Mouse (Mus musculus) heart, embryonic 10.5 days (tissue): ENCODE measurements at regions not wholly inside any gene's neighbourhood (a gene's known extent, or its start where the extent isn't known, plus 50 kb on each side); places are given as distances from the start of the nearest gene placed in this dataset.
A peak's percentile ranks its signal among the peaks of the same experiment; 100 is the strongest.

Experiments used
- DNase-seq: peaks from one replicate; pipeline ENCODE4 v3.0.0-alpha.2; 2017; ENCODE audit warnings: low spot score
- H3K27ac ChIP-seq: fragments of 300-500 bp; sonication (generic); 2 replicates; pipeline ENCODE4 v1.5.1; 2016; ENCODE audit warnings: mild to moderate bottlenecking
- H3K27me3 ChIP-seq: fragments of 300-500 bp; sonication (generic); 2 replicates; pipeline ENCODE4 v1.6.1; 2016; ENCODE audit warnings: mild to moderate bottlenecking; ENCODE audit not compliant: poor library complexity, insufficient read depth, severe bottlenecking
- H3K36me3 ChIP-seq: fragments of 300-500 bp; sonication (generic); 2 replicates; pipeline ENCODE4 v1.6.1; 2016; ENCODE audit warnings: mild to moderate bottlenecking, moderate library complexity
- H3K4me1 ChIP-seq: fragments of 300-500 bp; sonication (generic); 2 replicates; pipeline ENCODE4 v1.6.1; 2016; ENCODE audit warnings: mild to moderate bottlenecking
- H3K4me3 ChIP-seq: fragments of 300-500 bp; sonication (generic); 2 replicates; pipeline ENCODE4 v1.5.1; 2016; ENCODE audit warnings: mild to moderate bottlenecking, moderate library complexity
- H3K9me3 ChIP-seq: fragments of 300-500 bp; sonication (generic); 2 replicates; pipeline ENCODE4 v1.6.1; 2016; ENCODE audit warnings: mild to moderate bottlenecking, moderate library complexity
- WGBS: fragments of 180-500 bp; shearing (Covaris S2); methylation state at CpG from one replicate; pipeline ENCODE4 v1.1.7; 2016; 5-methylcytosine and 5-hydroxymethylcytosine counted together

- Histone ChIP-seq H3K9me3 (no peaks in the 10 kb centered on the region), H3K27ac (no peak overlapping the region), H3K27me3 (no peaks in the 10 kb centered on the region), H3K4me3 (no peak overlapping the region), H3K36me3 (no peaks in the 10 kb centered on the region), H3K4me1 (no peaks in the 10 kb centered on the region)
- no peak for DNase-seq
- WGBS: 81% methylated on average over 8 of the region's 8 CpGs
Measured at GRCm38 (mm10) chr9:101710611-101711071, 151.0 kb upstream of the 9630041A04Rik start.

- no peak for DNase-seq
- H3K4me1 ChIP-seq: no peaks in the 10 kb centered on the region
- H3K36me3 ChIP-seq: no peaks in the 10 kb centered on the region
- no peaks in the 10 kb centered on the region for H3K9me3 ChIP-seq
- H3K27ac ChIP-seq: no peak overlapping the region
- no peaks in the 10 kb centered on the region for H3K27me3 ChIP-seq
- no peak overlapping the region for H3K4me3 ChIP-seq
- WGBS: 66% methylated on average over 7 of the region's 7 CpGs
Measured at GRCm38 (mm10) chr9:101700368-101700767, 161.3 kb upstream of the 9630041A04Rik start.

GRCm38 (mm10) chr9:101694054-101694453, 167.6 kb upstream of the 9630041A04Rik start:
- DNase-seq: no peak
- no peak overlapping the region for H3K4me3 ChIP-seq
- WGBS: 86% methylated on average over 5 of the region's 5 CpGs
- peaks cover 12% of the 10 kb centered on the region; the same call in 1 of the 2 replicates for H3K27me3 ChIP-seq
- H3K4me1 ChIP-seq: no peaks in the 10 kb centered on the region
- H3K36me3 ChIP-seq: no peaks in the 10 kb centered on the region
- H3K9me3 ChIP-seq: no peaks in the 10 kb centered on the region
- no peak overlapping the region for H3K27ac ChIP-seq

DNA sequence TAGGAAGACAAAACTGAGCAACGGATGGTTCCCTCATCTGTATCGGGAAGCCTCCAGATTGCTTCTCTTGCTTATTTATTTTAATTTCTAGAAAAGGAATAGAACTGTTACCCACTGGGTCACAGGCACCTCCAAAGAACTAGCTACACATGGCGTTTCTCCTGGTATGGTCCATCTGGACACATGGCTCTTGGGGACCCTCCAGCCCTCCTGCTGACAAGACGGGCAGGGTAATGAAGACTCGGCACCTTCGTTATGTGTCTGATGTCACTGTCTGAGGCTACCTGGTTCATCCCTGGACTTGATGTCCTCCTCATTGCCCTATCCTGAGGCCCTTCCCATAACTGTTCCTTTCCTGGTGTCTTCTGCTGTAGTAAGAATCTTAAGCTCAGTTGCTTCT, 170.3 kb upstream of the 9630041A04Rik start:
- H3K36me3 ChIP-seq: no peaks in the 10 kb centered on the region
- H3K9me3 ChIP-seq: no peaks in the 10 kb centered on the region
- H3K4me3 ChIP-seq: no peak overlapping the region
- H3K4me1 ChIP-seq: no peaks in the 10 kb centered on the region
- H3K27me3 ChIP-seq: peaks cover 12% of the 10 kb centered on the region; the same call in 1 of the 2 replicates
- H3K27ac ChIP-seq: no peak overlapping the region
- 84% methylated on average over 6 of the region's 6 CpGs for WGBS
- no peak for DNase-seq

DNA sequence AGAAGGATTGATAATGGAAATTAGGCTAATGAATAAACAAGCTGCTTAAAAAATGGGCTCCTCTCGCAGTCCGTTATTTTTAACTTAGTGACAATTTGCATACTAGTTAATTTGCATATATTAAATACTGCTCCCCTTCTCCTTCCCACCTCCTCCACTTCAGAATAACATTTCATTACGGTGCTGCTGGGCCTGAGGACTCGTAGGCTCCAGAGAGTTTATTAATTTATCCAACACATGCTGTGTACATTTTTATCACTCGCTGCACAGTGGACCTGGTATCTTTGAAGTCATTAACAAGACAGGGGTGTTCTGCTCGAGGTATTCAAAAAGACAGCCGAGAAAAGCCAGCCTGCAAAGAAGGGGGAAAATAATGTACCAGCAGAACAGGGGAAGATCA, 170.7 kb upstream of the 9630041A04Rik start:
- Histone ChIP-seq H3K36me3 (no peaks in the 10 kb centered on the region), H3K9me3 (no peaks in the 10 kb centered on the region), H3K4me1 (no peaks in the 10 kb centered on the region), H3K27ac (no peak overlapping the region), H3K4me3 (no peak overlapping the region), H3K27me3 (peaks cover 12% of the 10 kb centered on the region; the same call in 1 of the 2 replicates)
- 67% methylated on average over 7 of the region's 7 CpGs for WGBS
- DNase-seq: no peak

GRCm38 (mm10) chr9:101690402-101690861, 171.2 kb upstream of the 9630041A04Rik start:
- no peak for DNase-seq
- no peaks in the 10 kb centered on the region for H3K4me1 ChIP-seq
- H3K27ac ChIP-seq: no peak overlapping the region
- no peaks in the 10 kb centered on the region for H3K9me3 ChIP-seq
- peak overlapping the region; percentile 22 for H3K4me3 ChIP-seq
- WGBS: 21% methylated on average over 12 of the region's 12 CpGs
- H3K36me3 ChIP-seq: no peaks in the 10 kb centered on the region
- H3K27me3 ChIP-seq: peaks cover 12% of the 10 kb centered on the region; the same call in 1 of the 2 replicates

GRCm38 (mm10) chr9:101689532-101690401, 171.9 kb upstream of the 9630041A04Rik start:
- no peaks in the 10 kb centered on the region for H3K9me3 ChIP-seq
- WGBS: 22% methylated on average over 11 of the region's 11 CpGs
- no peak overlapping the region for H3K27ac ChIP-seq
- no peaks in the 10 kb centered on the region for H3K4me1 ChIP-seq
- peak; percentile 87 for DNase-seq
- H3K36me3 ChIP-seq: no peaks in the 10 kb centered on the region
- H3K4me3 ChIP-seq: peak overlapping the region; percentile 22; the same call in 1 of the 2 replicates
- peaks cover 12% of the 10 kb centered on the region; the same call in 1 of the 2 replicates for H3K27me3 ChIP-seq

GRCm38 (mm10) chr9:101687226-101687625, 174.4 kb upstream of the 9630041A04Rik start:
- Histone ChIP-seq H3K27ac (no peak overlapping the region), H3K4me3 (no peak overlapping the region), H3K36me3 (no peaks in the 10 kb centered on the region), H3K27me3 (peaks cover 12% of the 10 kb centered on the region; the same call in 1 of the 2 replicates), H3K4me1 (no peaks in the 10 kb centered on the region), H3K9me3 (no peaks in the 10 kb centered on the region)
- no peak for DNase-seq
- 77% methylated on average over 6 of the region's 6 CpGs for WGBS

- Histone ChIP-seq H3K4me1 (no peaks in the 10 kb centered on the region), H3K27ac (no peak overlapping the region), H3K4me3 (no peak overlapping the region), H3K9me3 (no peaks in the 10 kb centered on the region), H3K27me3 (no peaks in the 10 kb centered on the region), H3K36me3 (no peaks in the 10 kb centered on the region)
- 77% methylated on average over 2 of the region's 2 CpGs for WGBS
- DNase-seq: no peak
Measured at GRCm38 (mm10) chr9:101677563-101677962, 184.1 kb upstream of the 9630041A04Rik start.

- 100% methylated on average over 1 of the region's 1 CpGs for WGBS
Measured at GRCm38 (mm10) chr9:101670111-101670510, 191.5 kb upstream of the 9630041A04Rik start.

DNA sequence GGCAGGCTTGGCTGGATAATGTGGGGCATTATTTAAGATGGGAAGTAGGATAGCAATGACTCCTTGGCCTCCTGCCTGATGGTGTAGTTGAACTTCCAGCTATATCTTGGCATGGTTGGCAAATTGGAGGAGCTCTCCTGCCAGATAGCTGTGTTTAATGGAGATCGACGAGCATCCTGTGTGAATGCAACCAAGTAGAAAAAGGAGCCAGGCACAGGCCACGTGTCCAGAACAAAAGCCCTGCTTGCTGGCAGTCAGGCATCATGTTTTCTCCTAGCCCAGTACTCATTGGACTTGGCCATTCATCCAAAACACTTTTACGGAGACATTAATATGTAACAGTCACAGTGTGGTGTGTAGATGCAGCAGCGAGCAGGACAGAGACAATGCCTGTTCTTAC, 211.8 kb upstream of the 9630041A04Rik start:
- no peak for DNase-seq
- no peak overlapping the region for H3K4me3 ChIP-seq
- no peak overlapping the region for H3K27ac ChIP-seq
- H3K4me1 ChIP-seq: no peaks in the 10 kb centered on the region
- no peaks in the 10 kb centered on the region for H3K9me3 ChIP-seq
- H3K27me3 ChIP-seq: no peaks in the 10 kb centered on the region
- 86% methylated on average over 5 of the region's 5 CpGs for WGBS
- no peaks in the 10 kb centered on the region for H3K36me3 ChIP-seq

More at GRCm38 (mm10) chr9:101670111-101670510, 191.5 kb upstream of the 9630041A04Rik start:
- Histone ChIP-seq H3K27ac (no peak overlapping the region), H3K27me3 (no peaks in the 10 kb centered on the region), H3K4me1 (no peaks in the 10 kb centered on the region), H3K36me3 (no peaks in the 10 kb centered on the region), H3K9me3 (no peaks in the 10 kb centered on the region), H3K4me3 (no peak overlapping the region)
- DNase-seq: no peak

- H3K4me1 ChIP-seq: no peaks in the 10 kb centered on the region
- H3K36me3 ChIP-seq: no peaks in the 10 kb centered on the region
Measured at GRCm38 (mm10) chr9:101641524-101641923, 220.1 kb upstream of the 9630041A04Rik start.

DNA sequence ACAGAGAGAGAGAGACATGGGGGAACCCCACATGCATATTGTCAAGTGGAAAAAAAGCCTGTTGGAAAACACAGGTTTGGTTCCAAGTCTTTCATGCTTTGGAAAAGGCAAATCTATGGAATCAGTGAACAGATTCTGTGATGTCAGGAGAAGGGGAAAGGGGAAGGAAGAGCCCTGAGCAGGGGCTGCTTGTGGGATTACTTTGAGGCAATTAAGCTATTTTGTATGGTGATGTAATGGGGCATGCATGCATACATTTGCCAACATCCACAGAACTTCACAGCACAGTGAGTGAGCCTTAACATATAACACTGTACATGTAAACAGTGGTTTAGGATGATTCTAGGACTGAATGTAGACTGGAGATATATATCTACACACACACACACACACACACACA, 221.0 kb upstream of the 9630041A04Rik start:
- Histone ChIP-seq H3K27me3 (no peaks in the 10 kb centered on the region), H3K36me3 (no peaks in the 10 kb centered on the region), H3K9me3 (no peaks in the 10 kb centered on the region), H3K27ac (no peak overlapping the region), H3K4me3 (no peak overlapping the region), H3K4me1 (no peaks in the 10 kb centered on the region)
- DNase-seq: no peak

More at GRCm38 (mm10) chr9:101641524-101641923, 220.1 kb upstream of the 9630041A04Rik start:
- Histone ChIP-seq H3K27ac (no peak overlapping the region), H3K9me3 (no peaks in the 10 kb centered on the region), H3K27me3 (no peaks in the 10 kb centered on the region), H3K4me3 (no peak overlapping the region)
- DNase-seq: no peak
- 51% methylated on average over 3 of the region's 3 CpGs for WGBS
